Mouse (Mus musculus) bone marrow, adult 2 months (tissue): ENCODE data around the gene Kcnip3.

Experiments used
- CTCF ChIP-seq: fragments of 200-500 bp; IDR thresholded peaks from 2 replicates; pipeline ENCODE4 v1.5.1; 2011; ENCODE audit warnings: low read length, control low read depth; ENCODE audit not compliant: control insufficient read depth, insufficient read depth
- POLR2A ChIP-seq: fragments of 200-500 bp; IDR thresholded peaks from 2 replicates; pipeline ENCODE4 v1.6.1; 2011; ENCODE audit warnings: low read depth, mild to moderate bottlenecking, control low read depth, low read length, borderline replicate concordance; ENCODE audit not compliant: control insufficient read depth

- TF ChIP-seq CTCF (no peak), POLR2A (no peak)
Observed at GRCm38 (mm10) chr2:127503751-127504549, 17.9 kb downstream of the Kcnip3 start.
